Mouse (Mus musculus) cerebellum, adult 2 months (tissue): ENCODE measurements at regions not wholly inside any gene's neighbourhood (a gene's known extent, or its start where the extent isn't known, plus 50 kb on each side); places are given as distances from the start of the nearest gene placed in this dataset.

ENCODE experiments used
- DNase-seq, 2 experiments: peaks; one replicate each; pipeline ENCODE4 v3.0.0; 2021
- H3K27ac ChIP-seq: fragments of 200-500 bp; 2 replicates; pipeline ENCODE4 v1.5.1; 2012; ENCODE audit warnings: low read length, control low read depth, inconsistent platforms; ENCODE audit not compliant: insufficient read depth
- H3K27me3 ChIP-seq: fragments of 200-500 bp; 2 replicates; pipeline ENCODE4 v1.6.1; 2012; ENCODE audit warnings: inconsistent platforms, mild to moderate bottlenecking, low read length, moderate library complexity; ENCODE audit not compliant: control insufficient read depth, insufficient read depth
- H3K4me1 ChIP-seq: fragments of 200-500 bp; 2 replicates; pipeline ENCODE4 v1.6.1; 2011; ENCODE audit warnings: low read length; ENCODE audit not compliant: control insufficient read depth, insufficient read depth
- H3K4me3 ChIP-seq: fragments of 200-500 bp; replicated peaks from 2 replicates; pipeline ENCODE3; 2011; ENCODE audit warnings: mild to moderate bottlenecking, low read depth, low read length, control low read depth; ENCODE audit not compliant: insufficient read depth
- CTCF ChIP-seq: fragments of 200-500 bp; IDR thresholded peaks from 2 replicates; pipeline ENCODE4 v1.5.1; 2011; ENCODE audit warnings: low read depth, mild to moderate bottlenecking, control low read depth, low read length, moderate library complexity, borderline replicate concordance; ENCODE audit not compliant: insufficient read depth
- POLR2A ChIP-seq: fragments of 200-500 bp; IDR thresholded peaks from 2 replicates; pipeline ENCODE4 v1.6.1; 2011; ENCODE audit warnings: low read length, control low read depth, borderline replicate concordance; ENCODE audit not compliant: insufficient read depth
- WGBS: fragments of 180-500 bp; shearing (Covaris S2); methylation state at CpG from one replicate; pipeline ENCODE4 v1.1.7; 2018; 5-methylcytosine and 5-hydroxymethylcytosine counted together

- Histone ChIP-seq H3K4me3 (no peak overlapping the region), H3K27me3 (no peaks in the 10 kb centered on the region), H3K4me1 (no peaks in the 10 kb centered on the region), H3K27ac (no peak overlapping the region)
- TF ChIP-seq CTCF, result no peak
- TF ChIP-seq POLR2A, result no peak
- DNase-seq, result no peak
- 83% methylated on average over 10 of the region's 10 CpGs for WGBS
Measured at GRCm38 (mm10) chr10:21468421-21468820, 91.3 kb downstream of the Aldh8a1 start.

- no peak overlapping the region for H3K4me3 ChIP-seq
- H3K4me1 ChIP-seq, result no peaks in the 10 kb centered on the region
- H3K27ac ChIP-seq, result no peak overlapping the region
- no peaks in the 10 kb centered on the region for H3K27me3 ChIP-seq
- WGBS, result 8% methylated on average over 1 of the region's 1 CpGs
- DNase-seq, result no peak
- TF ChIP-seq CTCF (no peak), POLR2A (no peak)
Measured at GRCm38 (mm10) chr10:21469961-21470360, 92.9 kb downstream of the Aldh8a1 start.

GRCm38 (mm10) chr10:21470589-21470988, 93.5 kb downstream of the Aldh8a1 start:
- 65% methylated on average over 20 of the region's 20 CpGs for WGBS

GRCm38 (mm10) chr10:21474242-21474641, 97.2 kb downstream of the Aldh8a1 start:
- no peak for DNase-seq
- Histone ChIP-seq H3K27me3 (no peaks in the 10 kb centered on the region), H3K4me3 (no peak overlapping the region), H3K27ac (no peak overlapping the region), H3K4me1 (no peaks in the 10 kb centered on the region)
- TF ChIP-seq CTCF (no peak), POLR2A (no peak)
- WGBS, result 23% methylated on average over 7 of the region's 7 CpGs

More at GRCm38 (mm10) chr10:21470589-21470988, 93.5 kb downstream of the Aldh8a1 start:
- no peak overlapping the region for H3K4me3 ChIP-seq
- no peak for DNase-seq
- no peaks in the 10 kb centered on the region for H3K27me3 ChIP-seq
- no peak for TF ChIP-seq CTCF
- no peak for TF ChIP-seq POLR2A
- no peak overlapping the region for H3K27ac ChIP-seq
- H3K4me1 ChIP-seq, result no peaks in the 10 kb centered on the region

- 21% methylated on average over 3 of the region's 3 CpGs for WGBS
- DNase-seq, result no peak
- Histone ChIP-seq H3K4me1 (no peaks in the 10 kb centered on the region), H3K27me3 (no peaks in the 10 kb centered on the region), H3K27ac (no peak overlapping the region), H3K4me3 (no peak overlapping the region)
- TF ChIP-seq POLR2A (no peak), CTCF (no peak)
Measured at GRCm38 (mm10) chr10:21478004-21478403, 100.9 kb downstream of the Aldh8a1 start.

GRCm38 (mm10) chr10:21479403-21479802, 102.3 kb downstream of the Aldh8a1 start:
- Histone ChIP-seq H3K4me3 (no peak overlapping the region), H3K27ac (no peak overlapping the region), H3K4me1 (no peaks in the 10 kb centered on the region), H3K27me3 (no peaks in the 10 kb centered on the region)
- WGBS, result 91% methylated on average over 3 of the region's 3 CpGs
- no peak for TF ChIP-seq CTCF
- TF ChIP-seq POLR2A, result no peak
- DNase-seq, result no peak

- TF ChIP-seq POLR2A (no peak), CTCF (no peak)
- Histone ChIP-seq H3K4me1 (no peaks in the 10 kb centered on the region), H3K4me3 (no peak overlapping the region), H3K27me3 (no peaks in the 10 kb centered on the region), H3K27ac (no peak overlapping the region)
- DNase-seq, result no peak
- 70% methylated on average over 3 of the region's 3 CpGs for WGBS
Measured at GRCm38 (mm10) chr10:21481255-21481654, 104.2 kb downstream of the Aldh8a1 start.

- 79% methylated on average over 4 of the region's 4 CpGs for WGBS
- TF ChIP-seq POLR2A (no peak), CTCF (no peak)
Measured at GRCm38 (mm10) chr10:21482055-21482454, 105.0 kb downstream of the Aldh8a1 start.

GRCm38 (mm10) chr10:21482659-21483058, 105.6 kb downstream of the Aldh8a1 start:
- no peak for TF ChIP-seq POLR2A
- no peak for TF ChIP-seq CTCF
- no peaks in the 10 kb centered on the region for H3K27me3 ChIP-seq

More at GRCm38 (mm10) chr10:21482055-21482454, 105.0 kb downstream of the Aldh8a1 start:
- H3K27ac ChIP-seq, result no peak overlapping the region
- no peaks in the 10 kb centered on the region for H3K27me3 ChIP-seq
- DNase-seq, result no peak
- H3K4me1 ChIP-seq, result no peaks in the 10 kb centered on the region
- H3K4me3 ChIP-seq, result no peak overlapping the region

More at GRCm38 (mm10) chr10:21482659-21483058, 105.6 kb downstream of the Aldh8a1 start:
- Histone ChIP-seq H3K27ac (no peak overlapping the region), H3K4me1 (no peaks in the 10 kb centered on the region), H3K4me3 (no peak overlapping the region)
- WGBS, result 81% methylated on average over 9 of the region's 9 CpGs
- no peak for DNase-seq
